Mouse (Mus musculus) olfactory bulb, adult 2 months (tissue): ENCODE data around the gene Camkv. TPM values are rescaled to one million over a fixed set of nuclear protein-coding genes. Genes with fewer than 3 reads are reported as not detected.

ENCODE experiments used
- H3K27ac ChIP-seq: fragments of 200-500 bp; 2 replicates; pipeline ENCODE4 v1.5.1; 2012; ENCODE audit warnings: low read depth, low read length; ENCODE audit not compliant: insufficient read depth
- H3K4me1 ChIP-seq: fragments of 200-500 bp; 2 replicates; pipeline ENCODE4 v1.6.1; 2012; ENCODE audit warnings: low read length; ENCODE audit not compliant: control insufficient read depth, insufficient read depth
- H3K4me3 ChIP-seq: fragments of 200-500 bp; 2 replicates; pipeline ENCODE4 v1.5.1; 2012; ENCODE audit warnings: mild to moderate bottlenecking, low read depth, low read length, moderate library complexity; ENCODE audit not compliant: insufficient read depth
- CTCF ChIP-seq: fragments of 200-500 bp; IDR thresholded peaks from 2 replicates; pipeline ENCODE4 v1.5.1; 2012; ENCODE audit warnings: low read depth, mild to moderate bottlenecking, low read length, moderate library complexity; ENCODE audit not compliant: insufficient read depth
- POLR2A ChIP-seq: fragments of 200-500 bp; IDR thresholded peaks from 2 replicates; pipeline ENCODE4 v1.6.1; 2012; ENCODE audit warnings: mild to moderate bottlenecking, low read depth, low read length, moderate library complexity; ENCODE audit not compliant: insufficient read depth
- WGBS: fragments of 180-500 bp; shearing (Covaris S2); methylation state at CpG from one replicate; pipeline ENCODE4 v1.1.7; 2018; 5-methylcytosine and 5-hydroxymethylcytosine counted together
- polyA plus RNA-seq: library from polyadenylated mRNA; stranded (reverse); fragments of >200 nt; gene quantifications from 2 replicates; pipeline ENCODE4 v1.2.4, GENCODE M21; 2012; ENCODE audit warnings: low replicate concordance; ENCODE audit not compliant: missing spikeins, insufficient read depth, insufficient read length

Camkv gene
- polyA plus RNA-seq, result not detected in 2 replicates

GRCm38 (mm10) chr9:107935374-107935773 lies at the start of gene Camkv:
TSS of gene Camkv (plus strand) at chr9:107935674.
- TF ChIP-seq POLR2A (no peak), CTCF (no peak)
- H3K27ac ChIP-seq, result peak within 1 kb of the TSS; percentile 79
- H3K4me1 ChIP-seq, result peaks cover 49% of the 10 kb centered on the region
- peak within 1 kb of the TSS; percentile 81 for H3K4me3 ChIP-seq
- 13% methylated on average over 3 of the region's 3 CpGs for WGBS

- Histone ChIP-seq H3K4me3 (peak within 1 kb of the TSS; percentile 67), H3K4me1 (peaks cover 11% of the 10 kb centered on the region), H3K27ac (peak within 1 kb of the TSS; percentile 24; the same call in 1 of the 2 replicates)
- under 1% methylated on average over 28 of the region's 28 CpGs for WGBS
- TF ChIP-seq POLR2A (peak; percentile 75), CTCF (peak; percentile 20; the same call in 1 of the 2 replicates)
These were observed 47.6 kb upstream of the Camkv start, which contains the start of gene Mon1a for GRCm38 (mm10) chr9:107887804-107888266. TSS of gene Mon1a (plus strand) at chr9:107888151.

- peak overlapping the region; percentile 67 for H3K4me3 ChIP-seq
- peaks cover 11% of the 10 kb centered on the region for H3K4me1 ChIP-seq
- H3K27ac ChIP-seq, result peak overlapping the region; percentile 24; the same call in 1 of the 2 replicates
- TF ChIP-seq POLR2A (no peak), CTCF (no peak)
- WGBS, result 1% methylated on average over 18 of the region's 18 CpGs
These were observed 47.1 kb upstream of the Camkv start for GRCm38 (mm10) chr9:107888267-107888850.

- 91% methylated on average over 6 of the region's 6 CpGs for WGBS
- no peak overlapping the region for H3K4me3 ChIP-seq
- H3K27ac ChIP-seq, result no peak overlapping the region
- H3K4me1 ChIP-seq, result peaks cover 11% of the 10 kb centered on the region
- no peak for TF ChIP-seq POLR2A
- TF ChIP-seq CTCF, result no peak
These were observed 45.2 kb upstream of the Camkv start for GRCm38 (mm10) chr9:107890260-107890659.

GRCm38 (mm10) chr9:107891023-107891422 lies 44.5 kb upstream of the Camkv start:
- WGBS, result 98% methylated on average over 1 of the region's 1 CpGs
- no peak overlapping the region for H3K27ac ChIP-seq
- no peak overlapping the region for H3K4me3 ChIP-seq
- H3K4me1 ChIP-seq, result peaks cover 11% of the 10 kb centered on the region
- no peak for TF ChIP-seq POLR2A
- TF ChIP-seq CTCF, result no peak

GRCm38 (mm10) chr9:107898563-107898962 lies 36.9 kb upstream of the Camkv start:
- TF ChIP-seq CTCF, result no peak
- no peak for TF ChIP-seq POLR2A
- 88% methylated on average over 10 of the region's 10 CpGs for WGBS
- Histone ChIP-seq H3K4me3 (no peak overlapping the region), H3K4me1 (peaks cover 10% of the 10 kb centered on the region; the same call in 1 of the 2 replicates), H3K27ac (no peak overlapping the region)

GRCm38 (mm10) chr9:107899855-107900254 lies 35.6 kb upstream of the Camkv start:
- Histone ChIP-seq H3K27ac (no peak overlapping the region), H3K4me3 (no peak overlapping the region), H3K4me1 (peaks cover 10% of the 10 kb centered on the region; the same call in 1 of the 2 replicates)
- TF ChIP-seq POLR2A (no peak), CTCF (no peak)
- WGBS, result 79% methylated on average over 12 of the region's 12 CpGs

- H3K27ac ChIP-seq, result no peak overlapping the region
- TF ChIP-seq POLR2A (no peak), CTCF (peak; percentile 76)
- H3K4me3 ChIP-seq, result peak overlapping the region; percentile 29
- peaks cover 13% of the 10 kb centered on the region for H3K4me1 ChIP-seq
- 16% methylated on average over 44 of the region's 44 CpGs for WGBS
These were observed 34.4 kb upstream of the Camkv start for GRCm38 (mm10) chr9:107900840-107901626.

GRCm38 (mm10) chr9:107901627-107901914 lies 33.9 kb upstream of the Camkv start:
- 29% methylated on average over 17 of the region's 17 CpGs for WGBS
- Histone ChIP-seq H3K27ac (no peak overlapping the region), H3K4me3 (no peak overlapping the region), H3K4me1 (peaks cover 18% of the 10 kb centered on the region)
- no peak for TF ChIP-seq CTCF
- no peak for TF ChIP-seq POLR2A
